Mouse (Mus musculus) heart, adult 2 months (tissue): Measurements from ENCODE around the gene Itga2b.

Source experiments
- CTCF ChIP-seq: fragments of 200-600 bp; IDR thresholded peaks from 2 replicates; pipeline ENCODE4 v1.8.1; 2022; ENCODE audit warnings: antibody characterized with exemption, mild to moderate bottlenecking, moderate library complexity
- EP300 ChIP-seq: fragments of 200-500 bp; IDR thresholded peaks from 2 replicates; pipeline ENCODE4 v1.6.1; 2011; ENCODE audit warnings: low read depth, low read length, control low read depth; ENCODE audit not compliant: insufficient read depth
- POLR2A ChIP-seq: fragments of 200-500 bp; IDR thresholded peaks from 2 replicates; pipeline ENCODE4 v1.6.1; 2011; ENCODE audit warnings: mild to moderate bottlenecking, low read depth, low read length, control low read depth; ENCODE audit not compliant: insufficient read depth

GRCm38 (mm10) chr11:102496732-102497131 is 26.8 kb upstream of the Itga2b start:
- no peak for TF ChIP-seq CTCF
- no peak for TF ChIP-seq EP300
- TF ChIP-seq POLR2A = no peak
